Mouse (Mus musculus) midbrain, embryonic 16.5 days (tissue): ENCODE measurements around the gene Coq10a. TPM values are rescaled to one million over a fixed set of nuclear protein-coding genes. Genes with fewer than 3 reads are reported as not detected.
A peak's percentile ranks its signal among the peaks of the same experiment; 100 is the strongest.

ENCODE experiments used
- microRNA-seq: library from miRNA; unstranded; fragments of <30 nt; microRNA quantifications from one replicate; pipeline ENCODE4, GENCODE M21; 2017
- polyA plus RNA-seq: library from polyadenylated mRNA; unstranded; fragments of >200 nt; fragmentation: Nextera tagmentation; extraction: Ambion mirVana; gene quantifications from 2 replicates; pipeline ENCODE4 v1.2.1, GENCODE M21; 2015

Gene Coq10a
- polyA plus RNA-seq, 1 experiment from 2014 or later = 36.8 TPM

Small RNAs within 50 kb of the gene (microRNA-seq; reads per million reads assigned to microRNA genes)
- not detected for gene Gm25361
- gene Gm26308 = not detected
- gene Mir6914 = 0.69 reads per million
- gene Mir6915 = 2.9 reads per million, percentile 13 among the genes with 10 or more reads in this experiment

Other genes with a start within 250 kb of the Coq10a start
- gene Rbms2, start 188.7 kb downstream of the Coq10a start, polyA plus RNA-seq = 7.0 and 7.8 TPM in 2 replicates
- gene Gls2, start 174.5 kb downstream of the Coq10a start, polyA plus RNA-seq = 1.1 and 1.7 TPM in 2 replicates
- 19.6 and 22.1 TPM in 2 replicates for gene Spryd4, start 157.2 kb downstream of the Coq10a start, polyA plus RNA-seq
- gene Mip, start 143.2 kb downstream of the Coq10a start, polyA plus RNA-seq = 0.11 and 0.24 TPM in 2 replicates
- gene Timeless, start 136.9 kb downstream of the Coq10a start, polyA plus RNA-seq = 15.6 and 16.1 TPM in 2 replicates
- gene Apon, start 114.9 kb downstream of the Coq10a start, polyA plus RNA-seq = 0.11 TPM in 1 of 2 replicates, not detected in the other
- not detected in 2 replicates for gene Apof, start 100.3 kb downstream of the Coq10a start, polyA plus RNA-seq
- 20.4 and 20.9 TPM in 2 replicates for gene Stat2, start 98.4 kb downstream of the Coq10a start, polyA plus RNA-seq
- gene Il23a, start 70.2 kb downstream of the Coq10a start, polyA plus RNA-seq = 0.14 and 0.15 TPM in 2 replicates
- gene Pan2, start 65.7 kb downstream of the Coq10a start, polyA plus RNA-seq = 20.8 and 22.3 TPM in 2 replicates
- gene Cnpy2, start 46.5 kb downstream of the Coq10a start, polyA plus RNA-seq = 185 and 191 TPM in 2 replicates
- gene Cs, start 31.3 kb downstream of the Coq10a start, polyA plus RNA-seq = 247 and 265 TPM in 2 replicates
- gene Ankrd52, start 8.1 kb upstream of the Coq10a start, polyA plus RNA-seq = 9.9 and 13.6 TPM in 2 replicates
- 0.10 TPM in 1 of 2 replicates, not detected in the other for gene Slc39a5, start 32.2 kb upstream of the Coq10a start, polyA plus RNA-seq
- gene Nabp2, start 42.5 kb upstream of the Coq10a start, polyA plus RNA-seq = 141 and 150 TPM in 2 replicates
- 105 and 108 TPM in 2 replicates for gene Rnf41, start 42.7 kb upstream of the Coq10a start, polyA plus RNA-seq
- 185 and 195 TPM in 2 replicates for gene Smarcc2, start 90.3 kb upstream of the Coq10a start, polyA plus RNA-seq
- 852 and 855 TPM in 2 replicates for gene Myl6, start 125.1 kb upstream of the Coq10a start, polyA plus RNA-seq
- gene Myl6b, start 129.7 kb upstream of the Coq10a start, polyA plus RNA-seq = 5.3 and 6.4 TPM in 2 replicates
- 8.8 and 8.9 TPM in 2 replicates for gene Esyt1, start 156.9 kb upstream of the Coq10a start, polyA plus RNA-seq
- 17.8 and 19.7 TPM in 2 replicates for gene Zc3h10, start 178.8 kb upstream of the Coq10a start, polyA plus RNA-seq
- 1,924 and 2,018 TPM in 2 replicates for gene Rpl41, start 180.3 kb upstream of the Coq10a start, polyA plus RNA-seq
- 124 and 125 TPM in 2 replicates for gene Pa2g4, start 197.0 kb upstream of the Coq10a start, polyA plus RNA-seq
- 0.41 and 0.47 TPM in 2 replicates for gene Erbb3, start 220.7 kb upstream of the Coq10a start, polyA plus RNA-seq